Mouse (Mus musculus): ENCODE measurements around the gene Klf1.
A peak's percentile ranks its signal among the peaks of the same experiment; 100 is the strongest.

Gene Klf1

GRCm38 (mm10) chr8:84936041-84936961 lies 34.6 kb downstream of the Klf1 start:
- no peak for DNase-seq (ENCODE audit: low spot score)

- DNase-seq (ENCODE audit: low spot score) = no peak
Observed at GRCm38 (mm10) chr8:84936962-84937546, 35.3 kb downstream of the Klf1 start, which contains the start of gene Mast1. TSS of gene Mast1 (minus strand) at chr8:84937359.

DNA sequence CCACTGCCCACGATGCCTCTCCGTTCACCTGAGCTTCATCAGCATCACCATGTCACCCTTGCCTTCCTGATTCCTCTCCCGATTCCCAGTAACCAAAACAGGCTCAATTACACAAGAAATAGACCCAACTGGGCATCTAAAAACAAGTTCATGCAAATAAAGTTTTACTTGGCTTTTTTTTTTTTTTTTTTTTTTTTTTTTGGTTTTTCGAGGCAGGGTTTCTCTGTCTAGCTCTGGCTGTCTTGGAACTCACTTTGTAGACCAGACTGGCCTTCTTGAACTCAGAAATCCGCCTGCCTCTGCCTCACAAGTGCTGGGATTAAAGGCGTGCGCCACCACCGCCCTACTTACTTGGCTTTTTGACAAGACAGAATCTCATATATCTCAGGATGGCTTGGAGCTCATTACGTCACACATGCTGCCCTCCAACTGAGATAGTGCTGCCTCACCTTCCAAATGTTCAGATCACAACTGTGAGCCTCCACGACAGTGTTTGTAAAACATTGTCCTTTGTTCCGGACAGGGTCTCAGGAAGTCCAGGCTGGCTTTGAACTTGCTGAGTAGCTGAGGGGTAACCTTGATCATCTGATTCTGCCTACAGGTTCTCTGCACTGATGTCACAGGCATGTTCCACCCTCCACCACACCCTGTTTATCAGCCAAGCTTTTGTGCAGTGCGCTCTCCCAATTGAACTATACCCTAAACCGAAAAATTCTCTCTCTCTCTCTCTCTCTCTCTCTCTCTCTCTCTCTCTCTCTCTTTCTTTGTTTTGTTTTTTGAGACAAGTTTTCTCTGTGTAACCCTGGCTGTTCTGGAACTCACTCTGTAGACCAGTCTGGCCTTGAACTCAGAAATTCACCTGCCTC lies 36.1 kb downstream of the Klf1 start:
- DNase-seq (ENCODE audit: low spot score) = no peak

DNA sequence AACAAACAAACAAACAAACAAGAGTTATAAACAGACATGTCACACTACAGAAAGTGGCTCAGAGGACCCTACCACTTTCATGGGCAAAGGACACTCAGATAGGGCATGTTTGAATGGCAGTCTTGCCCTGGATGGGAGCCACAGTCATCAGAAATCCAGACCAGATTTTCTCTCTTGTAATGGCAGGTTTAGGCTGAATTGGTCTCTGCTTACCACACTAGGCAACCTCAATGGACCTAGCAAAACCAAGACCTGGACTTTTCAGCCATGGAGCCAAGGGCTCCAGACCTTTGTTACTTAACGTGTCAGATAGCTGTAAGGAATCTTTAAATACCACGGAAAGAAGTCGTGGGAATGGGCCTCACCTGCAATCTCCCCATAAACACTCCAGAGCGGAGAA lies 42.0 kb downstream of the Klf1 start:
- no peak for DNase-seq (ENCODE audit: low spot score)

DNA sequence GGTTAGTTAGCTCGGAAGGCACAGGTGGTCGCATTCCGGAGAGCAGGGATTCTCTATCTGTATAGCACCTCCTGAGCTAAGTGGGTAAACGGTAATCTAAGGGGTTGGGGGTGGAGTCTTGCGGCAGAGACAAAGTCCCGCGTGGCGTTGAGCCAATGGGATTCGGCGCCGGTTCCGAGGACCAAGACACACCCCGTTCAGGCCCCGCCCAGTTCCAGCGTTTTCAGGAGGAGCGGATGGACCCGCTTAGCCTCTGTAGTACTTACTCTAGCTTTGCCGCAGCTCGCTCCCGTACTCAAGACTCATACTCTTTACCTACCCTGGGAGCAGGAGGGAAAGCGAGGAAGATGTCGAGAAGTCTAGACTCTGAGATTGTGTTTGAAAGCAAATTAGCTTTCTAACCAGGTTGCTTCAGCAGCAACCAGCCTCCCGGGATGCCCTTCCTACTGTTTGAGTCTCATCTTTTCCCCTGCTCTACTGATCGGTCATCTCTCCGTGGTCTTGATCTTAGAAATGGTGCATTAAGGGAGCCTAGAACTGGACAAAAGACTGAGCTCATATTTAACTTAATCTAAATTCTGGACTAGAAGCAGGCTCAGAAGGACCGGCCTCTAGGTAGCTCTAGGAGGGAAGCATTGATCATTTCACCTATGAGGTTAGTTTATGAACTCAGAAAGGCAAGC lies 42.9 kb downstream of the Klf1 start:
- DNase-seq (ENCODE audit: low spot score) = no peak

DNA sequence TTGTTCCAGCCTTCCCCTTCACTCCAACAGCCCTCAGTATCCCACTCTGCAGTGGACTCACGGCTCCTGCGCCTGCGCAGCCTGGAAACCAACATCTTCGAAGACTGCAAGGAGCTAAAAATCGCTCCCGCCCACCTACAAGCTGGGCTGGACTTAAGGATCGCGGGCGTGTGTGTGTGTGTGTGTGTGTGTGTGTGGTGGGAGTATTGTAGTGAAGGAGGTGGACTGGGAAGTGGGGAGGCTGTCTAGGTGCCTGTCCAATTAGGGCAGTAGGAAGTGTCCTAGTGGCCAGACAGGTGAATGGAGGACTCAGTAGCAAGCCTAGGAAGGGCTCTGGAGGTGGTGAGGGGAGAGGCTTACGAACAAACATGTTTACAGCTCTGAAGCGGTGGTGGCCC lies 43.5 kb downstream of the Klf1 start:
- no peak for DNase-seq (ENCODE audit: low spot score)

DNA sequence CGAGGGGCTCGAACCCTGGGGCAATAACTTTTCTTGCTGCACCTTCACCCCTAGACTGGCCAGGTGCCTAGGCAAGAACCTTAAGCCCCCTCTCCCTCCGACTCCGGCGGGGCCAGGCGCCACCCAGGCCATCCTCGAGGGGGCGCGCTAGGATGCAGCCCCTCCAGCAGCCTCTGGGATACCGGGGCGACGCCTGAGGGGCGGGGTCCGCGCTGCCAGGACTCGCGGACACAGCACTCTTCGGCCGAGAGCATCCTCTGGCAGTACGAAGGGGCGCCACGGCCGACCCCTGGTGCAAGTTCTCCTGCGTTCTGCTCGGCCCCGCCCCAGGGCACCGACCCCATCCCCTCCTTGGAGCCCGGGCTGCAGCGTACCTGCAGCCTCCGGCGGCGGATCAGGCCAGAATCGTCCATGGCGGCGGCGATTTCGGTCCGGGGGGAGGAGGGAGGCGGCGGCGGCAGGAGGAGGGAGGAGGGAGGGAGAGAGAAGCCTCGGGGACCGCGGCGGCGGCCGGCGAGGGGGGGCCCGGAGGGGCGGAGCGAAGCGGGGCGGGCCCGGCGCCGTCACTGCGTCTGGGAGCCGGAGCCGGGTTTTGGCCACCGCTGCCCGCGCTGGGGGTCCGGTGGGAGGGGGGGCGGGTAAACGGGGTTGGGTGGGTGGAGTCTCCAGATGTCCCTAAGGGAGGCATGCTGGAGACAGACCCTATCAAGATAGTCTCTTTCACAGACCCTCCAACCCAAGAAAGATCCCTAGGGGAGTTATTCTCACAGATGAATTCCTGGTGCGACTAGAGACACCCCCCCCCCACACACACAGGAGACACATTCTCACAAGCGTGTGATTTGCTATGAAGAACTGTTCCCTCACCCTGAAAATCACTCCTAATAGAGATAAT lies 44.2 kb downstream of the Klf1 start:
- DNase-seq (ENCODE audit: low spot score) = no peak

DNA sequence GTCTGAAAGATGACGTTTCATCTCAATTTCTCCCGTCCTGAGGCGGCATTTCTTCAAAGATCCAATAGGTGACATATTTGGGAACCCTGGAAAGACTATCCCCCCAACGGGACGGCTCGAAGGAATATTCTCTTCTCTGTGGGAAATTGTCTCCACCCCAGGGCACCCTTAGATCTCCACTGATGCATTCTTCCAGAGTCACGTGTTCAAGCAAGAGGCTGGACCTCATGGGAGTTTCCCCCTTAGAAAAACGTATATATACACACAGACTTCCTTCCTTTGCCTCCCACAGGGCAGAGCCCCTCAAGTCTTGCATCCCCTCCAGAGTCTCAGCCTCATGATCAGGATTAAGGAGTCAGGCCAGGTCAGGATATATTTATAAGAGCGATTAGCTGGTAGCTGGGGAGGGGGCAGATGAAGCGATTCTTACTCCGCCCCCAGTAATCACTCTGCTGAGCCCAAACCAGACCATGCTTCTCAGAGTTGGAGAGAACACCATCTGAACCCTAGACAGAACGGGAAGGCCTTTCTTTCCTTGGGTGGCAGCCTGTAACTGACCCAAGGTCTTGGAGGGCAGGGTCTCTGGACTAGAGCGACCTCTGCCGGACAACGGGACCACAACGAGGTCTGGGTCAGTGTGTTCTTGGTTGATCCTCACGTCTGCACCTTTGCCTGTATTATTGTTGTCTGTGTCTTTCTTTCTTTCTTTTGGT lies 45.0 kb downstream of the Klf1 start, which contains the start of gene Rtbdn:
Gene Rtbdn, plus strand, starts transcription at position 464 of the 713 bp plus-strand sequence.
- DNase-seq (ENCODE audit: low spot score) = no peak

DNA sequence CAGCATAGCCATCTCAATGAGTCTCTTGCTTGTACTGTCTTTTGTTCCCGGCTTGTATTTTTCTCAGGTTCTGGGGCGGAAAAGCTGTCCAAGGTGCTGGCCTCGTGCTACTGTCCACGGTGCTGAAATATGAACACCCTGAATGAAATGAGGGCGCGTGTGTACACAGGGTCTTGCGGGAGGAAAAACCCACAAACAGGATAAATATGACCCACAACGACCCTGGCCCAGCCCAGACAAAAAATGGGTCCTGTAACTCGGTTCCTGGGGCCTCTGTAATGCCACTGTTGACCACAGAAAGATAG lies 45.5 kb downstream of the Klf1 start:
- no peak for DNase-seq (ENCODE audit: low spot score)

GRCm38 (mm10) chr8:84949753-84950152 lies 48.0 kb downstream of the Klf1 start:
- DNase-seq (ENCODE audit: low spot score) = no peak

DNA sequence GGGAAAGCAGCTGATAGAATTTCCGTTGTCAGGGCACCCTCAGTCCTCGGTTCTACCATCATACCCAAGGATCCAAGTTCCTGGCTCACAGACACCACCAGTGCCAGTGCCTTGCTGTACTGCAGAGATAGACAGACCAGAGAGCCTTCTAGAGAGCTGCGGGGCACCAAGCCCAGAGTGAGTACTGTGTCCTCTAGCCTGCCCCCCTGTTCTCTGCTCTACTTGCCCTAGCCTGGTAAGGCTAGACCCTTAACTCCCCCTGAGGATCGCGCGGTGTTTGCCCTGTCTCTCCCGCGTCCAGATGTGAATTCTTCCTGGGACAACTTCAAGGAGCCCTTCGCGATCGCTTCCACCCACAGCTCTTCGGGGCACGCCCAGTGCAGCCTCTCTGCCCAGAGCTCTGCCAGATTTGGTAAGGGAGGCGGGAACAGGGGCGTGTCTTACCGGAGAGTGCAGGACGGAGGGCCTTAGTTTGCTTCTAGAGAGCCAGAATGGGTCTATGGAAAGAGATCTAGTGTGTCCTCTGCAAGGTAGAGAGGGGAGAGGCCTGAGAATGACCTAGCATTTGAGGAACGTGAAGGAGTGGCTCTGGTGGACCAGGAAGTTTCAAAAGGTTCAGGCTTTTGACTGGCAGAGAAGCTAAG lies 51.0 kb downstream of the Klf1 start:
- peak; percentile 72 for DNase-seq (ENCODE audit: low spot score)
